Comparison of ENCODE assay signal across 24 mouse cellular contexts in the genomic region with DNA sequence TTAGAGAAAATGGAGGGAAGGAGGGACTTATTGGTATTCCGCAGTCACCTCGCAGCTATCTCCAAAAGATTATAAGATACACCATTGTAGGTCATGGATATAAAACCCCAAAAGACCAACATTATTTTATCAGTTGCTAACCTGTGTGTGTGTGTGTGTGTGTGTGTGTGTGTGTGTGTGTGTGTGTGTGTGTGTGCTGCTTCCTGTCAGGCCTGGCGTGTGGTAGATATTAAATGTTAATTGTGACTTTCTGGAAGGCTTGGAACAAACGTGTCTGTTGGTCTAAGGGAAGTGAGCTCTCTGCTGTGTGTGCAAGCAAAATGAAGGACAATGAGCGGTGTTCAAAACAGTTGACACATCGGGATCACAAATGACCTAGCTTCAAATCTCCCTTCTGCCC.
"Had no signal": no experiment of that assay in that cellular context is flagged by ENCODE, and none has a peak within 500 bp of the region (broad histone marks: within the 10 kb centered on the region; RNA-seq: fewer than 3 reads in every experiment).

No protein-coding gene starts in this region.

- ATAC-seq: hindbrain, postnatal 0 days; intestine, embryonic 15.5 days; intestine, postnatal 0 days; liver, embryonic 12.5 days had no signal

- H3K4me1 ChIP-seq: heart, embryonic 13.5 days; heart, embryonic 15.5 days; hindbrain, embryonic 15.5 days; kidney, embryonic 15.5 days had no signal

- H3K9ac ChIP-seq: heart, embryonic 13.5 days; heart, embryonic 15.5 days; hindbrain, embryonic 13.5 days; hindbrain, embryonic 15.5 days; intestine, embryonic 15.5 days; kidney, embryonic 15.5 days; limb, embryonic 13.5 days; limb, embryonic 15.5 days; liver, embryonic 12.5 days; liver, embryonic 14.5 days had no signal

- H3K27me3 ChIP-seq: hindbrain, embryonic 15.5 days; intestine, embryonic 15.5 days; kidney, embryonic 15.5 days; limb, embryonic 13.5 days; limb, embryonic 15.5 days had no signal

- DNase-seq: gastrocnemius, postnatal 14 days; gastrocnemius, postnatal 36 days; heart, adult 18-20 months; heart, postnatal 14 days; heart, postnatal 36 days; kidney, adult 18-20 months; kidney, adult 8-10 months; kidney, postnatal 14 days; kidney, postnatal 36 days; left cerebral cortex, postnatal 4 days had no signal

- H3K27ac ChIP-seq: heart, embryonic 13.5 days; heart, embryonic 15.5 days; hindbrain, embryonic 13.5 days; hindbrain, embryonic 15.5 days; hindbrain, postnatal 0 days; intestine, embryonic 15.5 days; kidney, embryonic 15.5 days; kidney, postnatal 0 days; left cerebral cortex, adult 2 months; limb, embryonic 13.5 days; limb, embryonic 15.5 days; liver, embryonic 12.5 days; liver, embryonic 14.5 days had no signal

- H3K36me3 ChIP-seq: heart, embryonic 13.5 days; heart, embryonic 15.5 days; hindbrain, embryonic 13.5 days; hindbrain, embryonic 15.5 days; intestine, embryonic 15.5 days; kidney, embryonic 15.5 days; limb, embryonic 13.5 days; limb, embryonic 15.5 days; liver, embryonic 12.5 days had no signal

- H3K4me3 ChIP-seq: heart, embryonic 13.5 days; heart, embryonic 15.5 days; hindbrain, embryonic 13.5 days; hindbrain, embryonic 15.5 days; intestine, embryonic 15.5 days; kidney, embryonic 15.5 days; left cerebral cortex, adult 2 months; limb, embryonic 13.5 days; limb, embryonic 15.5 days; liver, embryonic 12.5 days had no signal

- H3K9me3 ChIP-seq: heart, embryonic 13.5 days; heart, embryonic 15.5 days; hindbrain, embryonic 13.5 days; hindbrain, embryonic 15.5 days; intestine, embryonic 15.5 days; kidney, embryonic 15.5 days; limb, embryonic 13.5 days; limb, embryonic 15.5 days; liver, embryonic 12.5 days had no signal
